Mouse (Mus musculus): ENCODE measurements at regions not wholly inside any gene's neighbourhood (a gene's known extent, or its start where the extent isn't known, plus 50 kb on each side); places are given as distances from the start of the nearest gene placed in this dataset.

- no peak for TF ChIP-seq CTCF (IDR thresholded peaks at IDR 0.05; ENCODE audit: extremely low read depth, insufficient read length, insufficient replicate concordance, low read depth, low read length)
- no peak for TF ChIP-seq POLR2A (IDR thresholded peaks at IDR 0.05; ENCODE audit: low read depth, low read length)
- H3K36me3 ChIP-seq (ENCODE audit: control insufficient read depth, insufficient read depth, low read length): no peaks in the 10 kb centered on the region
- no peaks in the 10 kb centered on the region for H3K27me3 ChIP-seq (ENCODE audit: control insufficient read depth, insufficient read depth, low read length)
- peaks cover 4% of the 10 kb centered on the region for H3K4me1 ChIP-seq (ENCODE audit: control insufficient read depth, insufficient read depth, insufficient read length, low read length)
- 3% methylated on average over 9 of the region's 9 CpGs for WGBS
- no peak overlapping the region for H3K27ac ChIP-seq (ENCODE audit: insufficient read depth, low read depth, low read length)
- H3K4me3 ChIP-seq (ENCODE audit: low read depth, low read length): no peak overlapping the region
Measured at GRCm38 (mm10) chr9:46389741-46390140, 70.0 kb upstream of the 4931429L15Rik start.

- 46% methylated on average over 17 of the region's 17 CpGs for WGBS
- H3K27me3 ChIP-seq (ENCODE audit: control insufficient read depth, insufficient read depth, low read length): no peaks in the 10 kb centered on the region
- H3K4me3 ChIP-seq (ENCODE audit: low read depth, low read length): no peak overlapping the region
Measured at GRCm38 (mm10) chr9:46388677-46389676, 69.2 kb upstream of the 4931429L15Rik start.

GRCm38 (mm10) chr9:46386333-46386732 is 66.5 kb upstream of the 4931429L15Rik start:
- no peaks in the 10 kb centered on the region for H3K27me3 ChIP-seq (ENCODE audit: control insufficient read depth, insufficient read depth, low read length)
- 92% methylated on average over 3 of the region's 3 CpGs for WGBS
- no peak overlapping the region for H3K4me3 ChIP-seq (ENCODE audit: low read depth, low read length)
- no peaks in the 10 kb centered on the region for H3K36me3 ChIP-seq (ENCODE audit: control insufficient read depth, insufficient read depth, low read length)
- H3K4me1 ChIP-seq (ENCODE audit: control insufficient read depth, insufficient read depth, insufficient read length, low read length): peaks cover 4% of the 10 kb centered on the region
- no peak overlapping the region for H3K27ac ChIP-seq (ENCODE audit: insufficient read depth, low read depth, low read length)
- TF ChIP-seq POLR2A (IDR thresholded peaks at IDR 0.05; ENCODE audit: low read depth, low read length): no peak
- TF ChIP-seq CTCF (IDR thresholded peaks at IDR 0.05; ENCODE audit: extremely low read depth, insufficient read length, insufficient replicate concordance, low read depth, low read length): no peak

More at GRCm38 (mm10) chr9:46388677-46389676, 69.2 kb upstream of the 4931429L15Rik start:
- Histone ChIP-seq H3K36me3 (ENCODE audit: control insufficient read depth, insufficient read depth, low read length) (no peaks in the 10 kb centered on the region), H3K27ac (ENCODE audit: insufficient read depth, low read depth, low read length) (no peak overlapping the region), H3K4me1 (ENCODE audit: control insufficient read depth, insufficient read depth, insufficient read length, low read length) (peaks cover 4% of the 10 kb centered on the region)
- TF ChIP-seq POLR2A (IDR thresholded peaks at IDR 0.05; ENCODE audit: low read depth, low read length): no peak
- TF ChIP-seq CTCF (IDR thresholded peaks at IDR 0.05; ENCODE audit: extremely low read depth, insufficient read length, insufficient replicate concordance, low read depth, low read length): no peak

- Histone ChIP-seq H3K27me3 (ENCODE audit: control insufficient read depth, insufficient read depth, low read length) (no peaks in the 10 kb centered on the region), H3K4me3 (ENCODE audit: low read depth, low read length) (no peak overlapping the region), H3K27ac (ENCODE audit: insufficient read depth, low read depth, low read length) (no peak overlapping the region), H3K4me1 (ENCODE audit: control insufficient read depth, insufficient read depth, insufficient read length, low read length) (no peaks in the 10 kb centered on the region), H3K36me3 (ENCODE audit: control insufficient read depth, insufficient read depth, low read length) (no peaks in the 10 kb centered on the region)
- WGBS: 47% methylated on average over 4 of the region's 4 CpGs
- TF ChIP-seq POLR2A (IDR thresholded peaks at IDR 0.05; ENCODE audit: low read depth, low read length): no peak
- TF ChIP-seq CTCF (IDR thresholded peaks at IDR 0.05; ENCODE audit: extremely low read depth, insufficient read length, insufficient replicate concordance, low read depth, low read length): no peak
Measured at GRCm38 (mm10) chr9:46381342-46381741, 61.6 kb upstream of the 4931429L15Rik start.

- no peaks in the 10 kb centered on the region for H3K27me3 ChIP-seq (ENCODE audit: control insufficient read depth, insufficient read depth, low read length)
- no peak overlapping the region for H3K27ac ChIP-seq (ENCODE audit: insufficient read depth, low read depth, low read length)
- 78% methylated on average over 11 of the region's 11 CpGs for WGBS
- no peaks in the 10 kb centered on the region for H3K4me1 ChIP-seq (ENCODE audit: control insufficient read depth, insufficient read depth, insufficient read length, low read length)
- TF ChIP-seq CTCF (IDR thresholded peaks at IDR 0.05; ENCODE audit: extremely low read depth, insufficient read length, insufficient replicate concordance, low read depth, low read length): no peak
- no peak for TF ChIP-seq POLR2A (IDR thresholded peaks at IDR 0.05; ENCODE audit: low read depth, low read length)
- H3K4me3 ChIP-seq (ENCODE audit: low read depth, low read length): no peak overlapping the region
- no peaks in the 10 kb centered on the region for H3K36me3 ChIP-seq (ENCODE audit: control insufficient read depth, insufficient read depth, low read length)
Measured at GRCm38 (mm10) chr9:46379453-46379852, 59.7 kb upstream of the 4931429L15Rik start.

GRCm38 (mm10) chr9:46378339-46378738 is 58.6 kb upstream of the 4931429L15Rik start:
- no peaks in the 10 kb centered on the region for H3K27me3 ChIP-seq (ENCODE audit: control insufficient read depth, insufficient read depth, low read length)
- WGBS: 82% methylated on average over 3 of the region's 3 CpGs
- TF ChIP-seq POLR2A (IDR thresholded peaks at IDR 0.05; ENCODE audit: low read depth, low read length): no peak
- TF ChIP-seq CTCF (IDR thresholded peaks at IDR 0.05; ENCODE audit: extremely low read depth, insufficient read length, insufficient replicate concordance, low read depth, low read length): no peak
- no peaks in the 10 kb centered on the region for H3K36me3 ChIP-seq (ENCODE audit: control insufficient read depth, insufficient read depth, low read length)
- no peak overlapping the region for H3K4me3 ChIP-seq (ENCODE audit: low read depth, low read length)
- H3K4me1 ChIP-seq (ENCODE audit: control insufficient read depth, insufficient read depth, insufficient read length, low read length): no peaks in the 10 kb centered on the region
- no peak overlapping the region for H3K27ac ChIP-seq (ENCODE audit: insufficient read depth, low read depth, low read length)

Measured in small intestine, adult 2 months (tissue).